Mouse (Mus musculus) olfactory bulb, adult 2 months (tissue): ENCODE data around the gene Tmem258.

Source experiments
- CTCF ChIP-seq: fragments of 200-500 bp; IDR thresholded peaks from 2 replicates; pipeline ENCODE4 v1.5.1; 2012; ENCODE audit warnings: low read depth, mild to moderate bottlenecking, low read length, moderate library complexity; ENCODE audit not compliant: insufficient read depth
- POLR2A ChIP-seq: fragments of 200-500 bp; IDR thresholded peaks from 2 replicates; pipeline ENCODE4 v1.6.1; 2012; ENCODE audit warnings: mild to moderate bottlenecking, low read depth, low read length, moderate library complexity; ENCODE audit not compliant: insufficient read depth

GRCm38 (mm10) chr19:10183299-10183983 is 20.4 kb upstream of the Tmem258 start:
- TF ChIP-seq CTCF (no peak), POLR2A (peak; percentile 41)
